In the genomic region with DNA sequence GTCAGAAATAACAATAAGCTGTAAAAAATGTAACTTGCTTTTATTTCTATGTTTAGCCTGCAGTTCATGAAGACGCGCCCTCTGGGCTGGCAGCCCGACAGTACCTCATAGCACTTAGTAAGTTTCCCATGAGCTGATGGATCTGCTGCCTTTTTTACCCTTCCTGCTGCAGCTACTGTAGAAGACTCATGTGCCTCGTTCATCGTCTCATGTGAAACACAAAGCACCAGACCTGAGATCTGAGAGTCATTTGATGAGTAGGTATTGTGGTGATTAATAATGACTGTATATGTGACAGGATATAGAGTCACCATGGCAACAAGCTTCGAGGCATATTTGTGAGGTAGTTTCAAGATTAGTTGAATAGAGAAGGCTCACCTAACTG, we compare ENCODE assay signal across 22 mouse cellular contexts. TPM values are rescaled to one million over a fixed set of nuclear protein-coding genes. Genes with fewer than 3 reads are reported as not detected.
DNase-seq lines count a peak whose midpoint lies in the region; ATAC-seq and TF ChIP-seq lines count a peak whose summit lies in the region.
"Had no signal": no experiment of that assay in that cellular context is flagged by ENCODE, and none has a peak within 500 bp of the region (broad histone marks: within the 10 kb centered on the region; RNA-seq: fewer than 3 reads in every experiment).

No protein-coding gene starts in this region.

- no peak for TF ChIP-seq POLR2A in myocyte (IDR thresholded peaks at IDR 0.05; ENCODE audit: insufficient read length, low read depth)

- H3K4me3 ChIP-seq in limb, embryonic 13.5 days = no peak overlapping the region
- H3K4me3 ChIP-seq in limb, embryonic 10.5 days = no peak overlapping the region
- H3K4me3 ChIP-seq in C2C12 (ENCODE audit: insufficient read depth, poor library complexity, severe bottlenecking) (no peak overlapping the region), myocyte (no peak overlapping the region)
- H3K4me3 ChIP-seq: heart, embryonic 10.5 days; left cerebral cortex, adult 2 months; limb, embryonic 12.5 days; neural tube, embryonic 13.5 days had no signal

- intact Hi-C loops in left cerebral cortex, postnatal 10 days (cut with DNase I) = no loop called here

- H3K27me3 ChIP-seq in limb, embryonic 13.5 days = no peaks in the 10 kb centered on the region
- no peaks in the 10 kb centered on the region for H3K27me3 ChIP-seq in limb, embryonic 10.5 days (ENCODE audit: low read depth, poor library complexity, severe bottlenecking)
- H3K27me3 ChIP-seq in C2C12 (ENCODE audit: control insufficient read depth, insufficient read depth, insufficient read length) = no peaks in the 10 kb centered on the region
- no peaks in the 10 kb centered on the region for H3K27me3 ChIP-seq in myocyte (ENCODE audit: control insufficient read depth, insufficient read depth, insufficient read length)
- H3K27me3 ChIP-seq: limb, embryonic 12.5 days; neural tube, embryonic 13.5 days had no signal

- WGBS in limb, embryonic 13.5 days = 58% methylated on average over 6 of the region's 6 CpGs
- 96% methylated on average over 6 of the region's 6 CpGs for WGBS in limb, embryonic 10.5 days

- H3K4me1 ChIP-seq in limb, embryonic 13.5 days = peaks cover 14% of the 10 kb centered on the region
- H3K4me1 ChIP-seq in limb, embryonic 10.5 days = 0 out of 2 replicates have a peak, but pooled peaks cover 3% of the 10 kb centered on the region
- H3K4me1 ChIP-seq: limb, embryonic 12.5 days; neural tube, embryonic 13.5 days had no signal

- H3K36me3 ChIP-seq in limb, embryonic 13.5 days = no peaks in the 10 kb centered on the region
- H3K36me3 ChIP-seq in limb, embryonic 10.5 days = no peaks in the 10 kb centered on the region
- H3K36me3 ChIP-seq in C2C12 (ENCODE audit: control insufficient read depth, insufficient read depth) = no peaks in the 10 kb centered on the region
- H3K36me3 ChIP-seq in myocyte (ENCODE audit: control insufficient read depth, insufficient read depth) = no peaks in the 10 kb centered on the region
- H3K36me3 ChIP-seq: heart, embryonic 10.5 days; limb, embryonic 12.5 days; neural tube, embryonic 13.5 days had no signal

- no peak overlapping the region for H3K27ac ChIP-seq in limb, embryonic 13.5 days
- H3K27ac ChIP-seq in limb, embryonic 10.5 days = no peak overlapping the region
- H3K27ac ChIP-seq: heart, embryonic 10.5 days; hindbrain, embryonic 14.5 days; left cerebral cortex, adult 2 months; limb, embryonic 12.5 days; neural tube, embryonic 13.5 days had no signal

- TF ChIP-seq CTCF in C2C12 (IDR thresholded peaks at IDR 0.05; ENCODE audit: control insufficient read depth, insufficient read depth, insufficient read length) = no peak

- H3K9me3 ChIP-seq in limb, embryonic 13.5 days = no peaks in the 10 kb centered on the region
- H3K9me3 ChIP-seq in limb, embryonic 10.5 days (replicated peaks) = no peaks in the 10 kb centered on the region
- H3K9me3 ChIP-seq: heart, embryonic 10.5 days; limb, embryonic 12.5 days; neural tube, embryonic 13.5 days had no signal

- H3K9ac ChIP-seq in limb, embryonic 13.5 days = no peak overlapping the region
- H3K9ac ChIP-seq: hindbrain, embryonic 14.5 days; limb, embryonic 12.5 days; neural tube, embryonic 13.5 days had no signal

- H3K79me2 ChIP-seq in C2C12 (ENCODE audit: control insufficient read depth, insufficient read depth) (no peaks in the 10 kb centered on the region), myocyte (ENCODE audit: control insufficient read depth, insufficient read depth) (no peaks in the 10 kb centered on the region)

- H3ac ChIP-seq in C2C12 (ENCODE audit: control insufficient read depth, insufficient read length, low read depth) (no peak overlapping the region), myocyte (ENCODE audit: control insufficient read depth, insufficient read length) (no peak overlapping the region)

- H3K4me2 ChIP-seq in limb, embryonic 13.5 days (replicated peaks) = no peak overlapping the region
- peak overlapping the region; percentile 64 for H3K4me2 ChIP-seq in myocyte (ENCODE audit: low read depth)
- H3K4me2 ChIP-seq: hindbrain, embryonic 14.5 days; limb, embryonic 12.5 days; neural tube, embryonic 13.5 days had no signal

- no peaks in the 10 kb centered on the region for H3K79me3 ChIP-seq in C2C12 (ENCODE audit: low read depth)

- ATAC-seq in limb, embryonic 13.5 days (ENCODE audit: low FRiP score, low read depth) = 0 out of 2 replicates have a peak, but pooled peaks have one; percentile 11
- ATAC-seq: forebrain, embryonic 16.5 days had no signal

- DNase-seq in limb, embryonic 10.5 days (ENCODE audit: low spot score) = no peak
- DNase-seq in T-cell, adult 2 months (ENCODE audit: low spot score) = peak; percentile 18
- no peak for DNase-seq in left cerebral cortex, postnatal 10 days (ENCODE audit: extremely low spot score in 1 of 2, low spot score in 2 of 2)
- DNase-seq in urinary bladder, postnatal 14 days (ENCODE audit: low spot score) = no peak
- DNase-seq: adrenal gland, adult 8-10 months; cerebellum, adult 11 months; cerebellum, postnatal 25 days; heart, postnatal 10 days; kidney, adult 11 months; kidney, postnatal 14 days; lung, adult 2 months; right cerebral cortex, postnatal 14 days; thymus, postnatal 36 days had no signal

TF ChIP-seq in C2C12, 6 proteins besides CTCF, POLR2A, EP300 and RAD21:
- TF ChIP-seq MAX (IDR thresholded peaks at IDR 0.05) = peak; percentile 52
- no peak for TF ChIP-seq MYOD1 (IDR thresholded peaks at IDR 0.05; ENCODE audit: control insufficient read depth, insufficient read length, low read depth)

TF ChIP-seq in myocyte, 11 proteins besides CTCF, POLR2A, EP300 and RAD21:
- TF ChIP-seq MYOG (IDR thresholded peaks at IDR 0.05; ENCODE audit: control insufficient read depth in 1 of 3, insufficient read depth in 1 of 3, insufficient read length in 2 of 3, low read depth in 2 of 3) = no peak
- no peak for TF ChIP-seq MYOD1 (IDR thresholded peaks at IDR 0.05; ENCODE audit: control insufficient read depth in 1 of 3, insufficient read length in 2 of 3, low read depth in 2 of 3)
- no peak for TF ChIP-seq USF1 (IDR thresholded peaks at IDR 0.05; ENCODE audit: low read depth)

RNA-seq across cellular contexts. Expression of a gene that starts 55.4 kb away (rescaled TPM):
- 11.7 and 13.0 TPM in 2 replicates for polyA plus RNA-seq in limb, embryonic 13.5 days (2015; fragmentation: Nextera tagmentation; extraction: Ambion mirVana)
- 3.2 and 3.4 TPM in 2 replicates for polyA plus RNA-seq in limb, embryonic 10.5 days (2016; fragmentation: Nextera tagmentation; extraction: Ambion mirVana)
- polyA plus RNA-seq in C2C12 (2012; fragmentation: generic; extraction: Trizol) (87.6 TPM), myocyte (2012; fragmentation: generic; extraction: Trizol) (77.1 TPM)
- 10 to 100 TPM; 10.8 to 13.1 TPM for total RNA-seq in left cerebral cortex, postnatal 10 days (2021)
